In the genomic region with DNA sequence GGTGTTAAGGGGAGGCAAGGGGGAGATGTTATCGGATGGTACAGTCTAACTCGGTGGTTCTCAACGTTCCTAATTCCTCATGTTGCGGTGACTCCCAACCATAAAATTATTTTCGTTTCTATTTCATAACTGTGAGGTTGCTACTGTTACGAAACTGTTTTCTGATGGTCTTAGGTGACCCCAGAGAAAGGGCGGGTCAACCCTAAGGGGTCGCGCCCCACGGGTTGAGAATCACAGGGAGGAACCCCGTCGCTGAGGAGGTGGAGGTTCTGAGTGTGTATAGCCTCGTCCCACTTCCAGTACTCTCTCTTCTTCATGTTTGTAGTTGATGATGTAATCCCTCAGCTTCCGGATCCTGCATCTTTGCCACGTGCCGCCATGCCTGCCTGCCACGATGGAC, we compare ENCODE assay signal across 25 mouse cellular contexts. TPM values are rescaled to one million over a fixed set of nuclear protein-coding genes. Genes with fewer than 3 reads are reported as not detected.
"Had no signal": no experiment of that assay in that cellular context is flagged by ENCODE, and none has a peak within 500 bp of the region (broad histone marks: within the 10 kb centered on the region; RNA-seq: fewer than 3 reads in every experiment).

No protein-coding gene starts in this region.

- H3K27me3 ChIP-seq: neural tube, embryonic 12.5 days had no signal

- DNase-seq: lung, adult 18-20 months; lung, embryonic 14.5 days; lung, postnatal 10 days; lung, postnatal 4 days; midbrain, embryonic 14.5 days; retina, postnatal 1 day; right cerebral cortex, adult 18-20 months; right cerebral cortex, postnatal 25 days; right cerebral cortex, postnatal 4 days; spleen, adult 18-20 months; thymus, adult 18-20 months; thymus, postnatal 14 days; thymus, postnatal 36 days had no signal

- H3K27ac ChIP-seq: liver, embryonic 12.5 days; liver, embryonic 14.5 days; midbrain, embryonic 10.5 days; midbrain, embryonic 12.5 days; neural tube, embryonic 12.5 days had no signal

- H3K36me3 ChIP-seq: liver, embryonic 12.5 days; midbrain, embryonic 10.5 days; midbrain, embryonic 12.5 days; neural tube, embryonic 12.5 days had no signal

- H3K4me3 ChIP-seq: liver, embryonic 12.5 days; midbrain, embryonic 10.5 days; midbrain, embryonic 12.5 days; neural tube, embryonic 12.5 days had no signal

- ATAC-seq: liver, embryonic 12.5 days; midbrain, embryonic 16.5 days had no signal

- H3K4me1 ChIP-seq: midbrain, embryonic 12.5 days; neural tube, embryonic 12.5 days had no signal

RNA-seq across cellular contexts. Expression of gene Slc46a1, which starts 6.8 kb away (rescaled TPM):
- total RNA-seq: neutrophil, adult 5-6 weeks had no signal

RNA-seq across cellular contexts. Expression of gene Slc13a2, which starts 36.7 kb away (rescaled TPM):
- total RNA-seq: megakaryocyte-erythroid progenitor cell, adult 5-6 weeks had no signal
- polyA plus RNA-seq: lung, embryonic 14.5 days; midbrain, embryonic 10.5 days; midbrain, embryonic 12.5 days; midbrain, embryonic 14.5 days; midbrain, embryonic 16.5 days; neural tube, embryonic 12.5 days; neural tube, embryonic 14.5 days had no signal

RNA-seq across cellular contexts. Expression of gene Sarm1, which starts 38.8 kb away (rescaled TPM):
- total RNA-seq: megakaryocyte-erythroid progenitor cell, adult 5-6 weeks had no signal

RNA-seq across cellular contexts. Expression of gene Vtn, which starts 40.2 kb away (rescaled TPM):
- total RNA-seq: megakaryocyte-erythroid progenitor cell, adult 5-6 weeks; neutrophil, adult 5-6 weeks had no signal

RNA-seq across cellular contexts. Expression of gene Sebox, which starts 44.5 kb away (rescaled TPM):
- total RNA-seq: megakaryocyte-erythroid progenitor cell, adult 5-6 weeks; neutrophil, adult 5-6 weeks had no signal
- polyA plus RNA-seq: lung, embryonic 14.5 days; lung, embryonic 16.5 days; midbrain, embryonic 10.5 days; midbrain, embryonic 12.5 days; midbrain, embryonic 14.5 days; neural tube, embryonic 12.5 days; neural tube, embryonic 14.5 days; small intestine, adult 2 months; stomach, embryonic 14.5 days had no signal
